Mouse (Mus musculus) fibroblast of lung, adult 2 months (primary cell): ENCODE measurements around the gene Prkg1.

Experiments
- DNase-seq: peaks from one replicate; pipeline ENCODE4 v3.0.0-alpha.2; 2011; ENCODE audit warnings: low read depth

Gene Prkg1

GRCm38 (mm10) chr19:31743241-31744045 lies 21.4 kb downstream of the Prkg1 start:
- no peak for DNase-seq

DNA sequence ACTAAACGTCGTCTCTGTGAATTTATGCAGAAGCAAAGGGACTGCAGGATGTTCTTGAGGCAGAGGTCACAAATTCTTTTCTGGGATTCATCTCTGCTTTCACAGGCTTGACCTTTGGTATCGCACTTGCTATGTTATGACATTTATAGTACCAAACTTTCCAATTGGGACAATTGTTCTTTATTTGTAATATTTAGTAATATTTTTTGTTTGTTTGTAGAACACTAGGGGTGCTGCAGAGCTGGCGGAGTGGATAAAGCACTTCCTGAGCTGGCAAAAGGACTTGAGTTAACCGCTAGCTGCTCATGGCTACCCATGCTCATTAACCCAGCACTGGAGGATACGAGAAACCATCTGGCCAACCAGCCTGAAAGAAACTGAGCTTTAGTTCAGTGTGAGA lies 49.9 kb downstream of the Prkg1 start:
- DNase-seq = no peak

DNA sequence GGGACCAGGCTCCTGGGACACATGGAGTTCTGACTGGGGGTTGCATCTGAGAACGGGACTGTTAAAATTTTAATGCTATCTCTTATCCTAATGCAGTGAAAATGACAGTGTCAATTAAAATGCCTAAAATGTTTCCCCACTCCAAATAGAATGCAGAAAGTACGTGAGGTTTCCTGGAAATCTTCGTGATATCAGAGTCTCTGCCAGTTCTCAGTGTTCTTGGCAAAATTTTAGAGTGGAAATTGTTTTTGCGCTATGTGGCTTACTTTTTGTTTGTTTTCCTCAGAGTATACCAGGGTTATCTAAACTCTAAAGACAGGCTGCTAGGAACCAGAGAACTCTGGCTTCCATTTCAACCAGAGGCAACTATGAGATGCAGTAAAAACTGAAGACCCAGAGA lies 50.4 kb downstream of the Prkg1 start:
- DNase-seq = peak; percentile 8

- no peak for DNase-seq
Measured at GRCm38 (mm10) chr19:31713321-31713720, 51.5 kb downstream of the Prkg1 start.

- no peak for DNase-seq
Measured at GRCm38 (mm10) chr19:31710336-31710735, 54.5 kb downstream of the Prkg1 start.

DNA sequence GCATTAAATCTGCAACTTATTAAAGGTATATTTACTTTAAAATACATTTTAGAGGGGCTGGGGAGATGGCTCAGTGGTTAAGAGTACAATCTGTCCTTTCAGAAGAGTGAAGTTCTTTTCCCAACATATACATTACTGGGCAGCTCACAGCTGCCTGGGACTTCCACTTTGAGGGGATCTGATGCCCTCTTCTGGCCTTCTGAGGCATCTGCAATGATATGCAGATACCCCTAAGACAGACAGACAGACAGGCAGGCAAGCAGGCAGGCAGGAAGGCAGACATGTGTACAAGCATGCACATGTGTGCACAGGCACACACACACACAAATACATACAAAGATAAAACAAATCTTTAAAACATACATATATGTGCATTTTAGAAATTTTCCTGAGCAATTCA lies 60.8 kb downstream of the Prkg1 start:
- no peak for DNase-seq

DNA sequence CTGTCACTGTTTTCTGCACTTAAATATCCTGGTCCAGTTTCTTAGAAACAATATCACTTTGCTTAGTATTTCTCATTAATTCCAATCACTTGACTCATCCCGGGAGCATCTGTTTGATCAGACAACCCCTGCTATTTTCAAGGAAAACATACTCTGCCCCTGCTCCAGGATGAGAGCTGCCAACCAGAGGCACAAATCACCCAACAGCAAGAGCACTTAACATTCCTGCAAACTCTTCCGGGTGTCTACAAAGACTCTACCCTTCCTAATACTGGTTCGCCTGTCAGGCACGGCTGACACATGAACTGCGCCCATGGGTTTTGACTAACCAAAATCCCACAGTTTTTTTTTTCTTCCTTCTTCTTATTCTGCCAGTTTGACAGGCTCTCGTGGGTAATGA lies 65.9 kb downstream of the Prkg1 start:
- no peak for DNase-seq

- DNase-seq = no peak
Measured at GRCm38 (mm10) chr19:31680821-31681220, 84.0 kb downstream of the Prkg1 start.

DNA sequence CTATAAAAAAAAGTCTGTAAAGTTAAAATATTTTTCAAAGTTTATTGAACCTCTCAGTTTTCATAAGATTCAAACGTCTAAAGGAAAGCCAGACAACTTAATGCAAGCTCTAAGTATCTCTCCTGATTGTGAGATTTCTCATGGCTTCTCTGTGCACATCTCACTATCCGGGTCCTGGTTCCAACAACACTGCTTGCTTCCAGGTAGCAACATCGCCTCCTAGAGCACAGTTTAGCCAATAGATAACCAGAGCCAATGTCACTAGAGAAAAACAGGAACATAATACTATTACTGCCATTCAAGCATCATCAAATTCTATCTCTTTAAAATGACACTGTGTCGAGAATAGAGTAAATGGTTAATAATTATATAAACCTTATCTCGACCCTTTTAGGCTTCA lies 86.5 kb downstream of the Prkg1 start:
- no peak for DNase-seq

GRCm38 (mm10) chr19:31671726-31672125 lies 93.1 kb downstream of the Prkg1 start:
- no peak for DNase-seq

DNA sequence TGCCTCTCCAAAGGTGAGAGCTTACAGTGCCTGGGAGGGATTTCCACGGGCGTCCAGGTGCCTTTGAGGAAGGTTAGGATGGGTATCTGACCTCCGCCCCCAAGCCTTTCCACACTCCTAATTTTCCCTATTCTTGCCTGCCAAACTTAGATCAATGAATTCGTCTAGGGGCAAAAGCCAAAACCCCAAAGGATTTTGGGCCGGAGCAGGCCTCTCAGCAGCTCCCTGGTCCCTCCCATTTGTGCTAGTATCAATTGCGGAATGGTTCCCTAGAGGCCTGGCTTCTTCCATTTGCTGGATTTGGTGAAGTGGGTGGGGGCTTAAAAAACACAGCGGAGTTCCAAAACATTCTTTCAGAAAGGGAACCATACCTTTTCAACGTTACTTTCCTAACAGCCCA lies 99.8 kb downstream of the Prkg1 start:
- no peak for DNase-seq

GRCm38 (mm10) chr19:31664159-31664991 lies 100.5 kb downstream of the Prkg1 start:
- DNase-seq = no peak

GRCm38 (mm10) chr19:31663437-31664158 lies 101.2 kb downstream of the Prkg1 start:
- no peak for DNase-seq

- no peak for DNase-seq
Measured at GRCm38 (mm10) chr19:31662802-31663201, 102.0 kb downstream of the Prkg1 start.

- DNase-seq = no peak
Measured at GRCm38 (mm10) chr19:31658751-31659397, 106.0 kb downstream of the Prkg1 start.

GRCm38 (mm10) chr19:31656256-31656655 lies 108.6 kb downstream of the Prkg1 start:
- DNase-seq = no peak

GRCm38 (mm10) chr19:31655826-31656225 lies 109.0 kb downstream of the Prkg1 start:
- no peak for DNase-seq

- DNase-seq = no peak
Measured at GRCm38 (mm10) chr19:31654022-31654421, 110.8 kb downstream of the Prkg1 start.

GRCm38 (mm10) chr19:31650452-31650851 lies 114.4 kb downstream of the Prkg1 start:
- DNase-seq = no peak

DNA sequence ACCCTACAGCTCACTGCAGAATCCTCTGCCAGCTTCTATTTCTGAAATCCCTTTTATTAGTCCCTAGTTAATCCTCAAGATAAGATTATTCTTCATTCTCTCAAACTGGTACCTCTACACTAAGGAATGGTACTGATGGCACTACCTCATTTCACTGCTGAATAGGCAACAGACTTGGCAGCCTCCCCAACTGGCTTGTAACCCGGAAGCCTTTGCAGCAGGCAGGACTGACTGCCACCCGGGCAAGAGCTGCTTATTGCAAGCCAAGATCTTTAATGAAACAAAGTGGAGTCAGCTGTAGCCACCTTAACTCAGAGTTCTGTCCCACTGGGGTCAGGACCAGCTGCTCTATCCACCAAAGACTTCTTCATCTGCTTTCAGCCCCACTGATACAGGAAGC lies 117.3 kb downstream of the Prkg1 start:
- DNase-seq = no peak

DNA sequence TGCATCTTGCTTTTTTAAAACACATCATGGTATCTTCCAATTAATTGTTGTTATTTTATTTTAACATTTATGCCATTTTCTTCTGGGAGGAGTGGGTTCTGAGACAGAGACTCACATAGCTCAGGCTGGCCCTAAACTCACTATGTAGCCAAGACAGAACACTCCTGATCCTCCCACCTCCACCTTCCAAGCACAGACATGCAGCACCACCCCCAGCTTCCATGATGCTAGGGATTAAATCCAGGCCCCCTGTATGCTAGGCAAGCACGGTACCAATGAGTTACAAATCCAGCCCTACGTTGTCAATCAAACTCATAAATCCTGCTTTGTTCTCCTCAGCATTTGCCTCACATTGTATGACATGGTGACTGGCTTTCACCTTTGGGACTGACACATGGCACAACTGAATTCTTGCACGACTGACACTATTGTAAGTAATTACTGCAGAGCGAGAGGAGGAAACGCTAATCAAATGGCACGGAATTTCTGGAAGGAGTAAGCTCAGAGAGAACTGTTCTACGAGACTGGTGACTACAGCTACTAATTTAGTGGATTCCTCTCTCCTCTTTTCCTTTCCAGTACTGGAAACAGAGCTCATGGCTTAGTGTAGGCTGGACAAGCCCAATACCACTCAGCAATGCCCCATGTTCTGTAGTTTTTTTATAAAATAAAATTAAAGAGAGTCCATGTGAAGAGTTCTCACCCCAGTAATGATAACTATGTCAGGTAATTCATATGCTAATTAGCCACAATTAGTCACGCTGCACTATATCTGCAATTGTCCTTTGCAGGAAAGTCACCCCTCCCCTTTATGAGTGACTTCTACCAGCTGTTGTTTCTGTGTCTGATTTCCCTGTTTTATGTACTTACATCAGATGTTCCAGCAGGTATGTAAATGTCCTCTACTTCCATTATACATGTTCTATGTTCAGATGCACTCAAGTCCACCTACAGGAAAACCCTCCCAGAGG lies 133.6 kb downstream of the Prkg1 start:
- DNase-seq = no peak
